Mouse (Mus musculus) embryonic facial prominence, embryonic 10.5 days (tissue): Measurements from ENCODE around the gene Smdt1. TPM values are rescaled to one million over a fixed set of nuclear protein-coding genes. Genes with fewer than 3 reads are reported as not detected.

ENCODE experiments used
- microRNA-seq: library from miRNA; unstranded; fragments of <30 nt; microRNA quantifications from one replicate; pipeline ENCODE4, GENCODE M21; 2017
- polyA plus RNA-seq: library from polyadenylated mRNA; unstranded; fragments of >200 nt; fragmentation: Nextera tagmentation; extraction: Ambion mirVana; gene quantifications from 2 replicates; pipeline ENCODE4 v1.2.1, GENCODE M21; 2016

The Smdt1 gene
- polyA plus RNA-seq, 1 experiment from 2014 or later = 212 TPM

Small RNAs within 50 kb of the gene (microRNA-seq; reads per million reads assigned to microRNA genes)
- gene Mir7684 = not detected

Other genes starting within 250 kb of the Smdt1 start
- gene Ccdc134, start 211.0 kb upstream of the Smdt1 start, polyA plus RNA-seq = 23.4 and 24.2 TPM in 2 replicates
- gene Srebf2, start 191.8 kb upstream of the Smdt1 start, polyA plus RNA-seq = 172 and 192 TPM in 2 replicates
- gene Shisa8, start 126.1 kb upstream of the Smdt1 start, polyA plus RNA-seq = 0.35 and 0.38 TPM in 2 replicates
- 0.10 and 0.75 TPM in 2 replicates for gene Tnfrsf13c, start 114.6 kb upstream of the Smdt1 start, polyA plus RNA-seq
- gene Cenpm, start 94.2 kb upstream of the Smdt1 start, polyA plus RNA-seq = 81.5 and 82.5 TPM in 2 replicates
- gene 1500009C09Rik, start 86.6 kb upstream of the Smdt1 start, polyA plus RNA-seq = not detected in 2 replicates
- gene Sept3, start 64.1 kb upstream of the Smdt1 start, polyA plus RNA-seq = 49.4 and 55.6 TPM in 2 replicates
- gene Wbp2nl, start 40.0 kb upstream of the Smdt1 start, polyA plus RNA-seq = 0.14 TPM in 1 of 2 replicates, not detected in the other
- 19.2 and 24.0 TPM in 2 replicates for gene Naga, start within 50 bp of the Smdt1 start, polyA plus RNA-seq
- gene Pheta2, start within 50 bp of the Smdt1 start, polyA plus RNA-seq = 4.9 TPM in 2 replicates
- 243 and 256 TPM in 2 replicates for gene Ndufa6, start 15.4 kb downstream of the Smdt1 start, polyA plus RNA-seq
- 2.1 and 3.0 TPM in 2 replicates for gene Cyp2d22, start 41.3 kb downstream of the Smdt1 start, polyA plus RNA-seq
- not detected in 2 replicates for gene Cyp2d11, start 55.1 kb downstream of the Smdt1 start, polyA plus RNA-seq
- not detected in 2 replicates for gene Cyp2d10, start 68.2 kb downstream of the Smdt1 start, polyA plus RNA-seq
- not detected in 2 replicates for gene Cyp2d9, start 94.5 kb downstream of the Smdt1 start, polyA plus RNA-seq
- gene Cyp2d12, start 216.1 kb downstream of the Smdt1 start, polyA plus RNA-seq = not detected in 2 replicates